Mouse (Mus musculus): ENCODE results near the gene Nsun2.
A peak's percentile ranks its signal among the peaks of the same experiment; 100 is the strongest.
"Not testable (repeated sequence)": the region's sequence is repeated elsewhere in the genome, so short reads cannot be mapped to it uniquely, and the experiment has no call there.

The Nsun2 gene

GRCm38 (mm10) chr13:69593453-69593852 lies 59.9 kb downstream of the Nsun2 start:
- no peak for DNase-seq (ENCODE audit: low read depth)

- no peak for DNase-seq (ENCODE audit: low read depth)
Measured at GRCm38 (mm10) chr13:69594577-69595256, 61.2 kb downstream of the Nsun2 start.

GRCm38 (mm10) chr13:69595911-69596310 lies 62.4 kb downstream of the Nsun2 start:
- no peak for DNase-seq (ENCODE audit: low read depth)

GRCm38 (mm10) chr13:69596515-69596914 lies 63.0 kb downstream of the Nsun2 start:
- no peak for DNase-seq (ENCODE audit: low read depth)

GRCm38 (mm10) chr13:69598867-69599266 lies 65.3 kb downstream of the Nsun2 start:
- DNase-seq (ENCODE audit: low read depth), result no peak

- DNase-seq (ENCODE audit: low read depth), result not testable (repeated sequence)
Measured at GRCm38 (mm10) chr13:69600863-69601262, 67.3 kb downstream of the Nsun2 start.

- DNase-seq (ENCODE audit: low read depth), result no peak
Measured at GRCm38 (mm10) chr13:69601321-69601720, 67.8 kb downstream of the Nsun2 start.

- no peak for DNase-seq (ENCODE audit: low read depth)
Measured at GRCm38 (mm10) chr13:69604670-69605069, 71.1 kb downstream of the Nsun2 start.

- DNase-seq (ENCODE audit: low read depth), result no peak
Measured at GRCm38 (mm10) chr13:69608734-69609133, 75.2 kb downstream of the Nsun2 start.

- no peak for DNase-seq (ENCODE audit: low read depth)
Measured at GRCm38 (mm10) chr13:69610751-69611397, 77.3 kb downstream of the Nsun2 start.

- peak; percentile 100 for DNase-seq (ENCODE audit: low read depth)
Measured at GRCm38 (mm10) chr13:69611398-69612174, 78.0 kb downstream of the Nsun2 start, which contains the start of gene Srd5a1. TSS of gene Srd5a1 (minus strand) at chr13:69611442.

- DNase-seq (ENCODE audit: low read depth), result no peak
Measured at GRCm38 (mm10) chr13:69612175-69612544, 78.6 kb downstream of the Nsun2 start.

GRCm38 (mm10) chr13:69616716-69617115 lies 83.2 kb downstream of the Nsun2 start:
- DNase-seq (ENCODE audit: low read depth), result no peak

- no peak for DNase-seq (ENCODE audit: low read depth)
Measured at GRCm38 (mm10) chr13:69623843-69624242, 90.3 kb downstream of the Nsun2 start.

GRCm38 (mm10) chr13:69624510-69624909 lies 91.0 kb downstream of the Nsun2 start:
- no peak for DNase-seq (ENCODE audit: low read depth)

- DNase-seq (ENCODE audit: low read depth), result no peak
Measured at GRCm38 (mm10) chr13:69627941-69628340, 94.4 kb downstream of the Nsun2 start.

- no peak for DNase-seq (ENCODE audit: low read depth)
Measured at GRCm38 (mm10) chr13:69630576-69630975, 97.0 kb downstream of the Nsun2 start.

GRCm38 (mm10) chr13:69631111-69631510 lies 97.6 kb downstream of the Nsun2 start:
- DNase-seq (ENCODE audit: low read depth), result no peak

- DNase-seq (ENCODE audit: low read depth), result no peak
Measured at GRCm38 (mm10) chr13:69631659-69632058, 98.1 kb downstream of the Nsun2 start.

- no peak for DNase-seq (ENCODE audit: low read depth)
Measured at GRCm38 (mm10) chr13:69633551-69633950, 100.0 kb downstream of the Nsun2 start.

- DNase-seq (ENCODE audit: low read depth), result no peak
Measured at GRCm38 (mm10) chr13:69633988-69634387, 100.4 kb downstream of the Nsun2 start.

GRCm38 (mm10) chr13:69635836-69636235 lies 102.3 kb downstream of the Nsun2 start:
- not testable (repeated sequence) for DNase-seq (ENCODE audit: low read depth)

- DNase-seq (ENCODE audit: low read depth), result no peak
Measured at GRCm38 (mm10) chr13:69636375-69636774, 102.8 kb downstream of the Nsun2 start.
